Comparison of ENCODE assay signal across 8 mouse cellular contexts in genomic region chr7:12880497-12880896, GRCm38 (mm10). TPM values are rescaled to one million over a fixed set of nuclear protein-coding genes. Genes with fewer than 3 reads are reported as not detected.
DNase-seq lines count a peak whose midpoint lies in the region; ATAC-seq and TF ChIP-seq lines count a peak whose summit lies in the region.
"Not testable (repeated sequence)": the region's sequence is repeated elsewhere in the genome, so short reads cannot be mapped to it uniquely, and the experiment has no call there.

No protein-coding gene starts in this region.

- WGBS in forebrain, embryonic 14.5 days = 44% methylated on average over 8 of the region's 8 CpGs
- WGBS in heart, postnatal 0 days = 44% methylated on average over 8 of the region's 8 CpGs
- 43% methylated on average over 8 of the region's 8 CpGs for WGBS in intestine, postnatal 0 days
- WGBS in limb, embryonic 15.5 days = 44% methylated on average over 8 of the region's 8 CpGs
- WGBS in lung, postnatal 0 days = 46% methylated on average over 8 of the region's 8 CpGs
- 49% methylated on average over 8 of the region's 8 CpGs for WGBS in neural tube, embryonic 12.5 days

- peak overlapping the region; percentile 70 for H3K4me3 ChIP-seq in cortical plate, adult 2 months (ENCODE audit: insufficient read depth, low read length)
- peak overlapping the region; percentile 78 for H3K4me3 ChIP-seq in forebrain, embryonic 14.5 days (ENCODE audit: low read depth, low read length)
- H3K4me3 ChIP-seq in heart, postnatal 0 days (ENCODE audit: low read depth, low read length) = peak overlapping the region; percentile 58
- peak overlapping the region; percentile 65 for H3K4me3 ChIP-seq in intestine, postnatal 0 days (ENCODE audit: low read depth, low read length)
- peak overlapping the region; percentile 71 for H3K4me3 ChIP-seq in limb, embryonic 15.5 days
- peak overlapping the region; percentile 61 for H3K4me3 ChIP-seq in lung, postnatal 0 days (ENCODE audit: low read depth, low read length)
- peak overlapping the region; percentile 69 for H3K4me3 ChIP-seq in neural tube, embryonic 12.5 days

- not testable (repeated sequence) for H3K27me3 ChIP-seq in forebrain, embryonic 14.5 days (replicated peaks; ENCODE audit: control insufficient read depth, insufficient read depth, low read length); heart, postnatal 0 days (ENCODE audit: control insufficient read depth, insufficient read depth, low read length); intestine, postnatal 0 days (replicated peaks; ENCODE audit: control insufficient read depth, insufficient read depth, low read length); limb, embryonic 15.5 days; lung, postnatal 0 days (replicated peaks; ENCODE audit: insufficient read depth, low read length); neural tube, embryonic 12.5 days (replicated peaks)

- ATAC-seq in CD4-positive, CD25-positive, alpha-beta regulatory T cell, adult 4 months = peak; percentile 18
- peak; percentile 30; the same call in 1 of the 2 replicates for ATAC-seq in forebrain, embryonic 14.5 days
- not testable (repeated sequence) for ATAC-seq in heart, postnatal 0 days (ENCODE audit: insufficient read depth, low read depth); intestine, postnatal 0 days; limb, embryonic 15.5 days (ENCODE audit: insufficient number of reproducible peaks, low FRiP score, low TSS enrichment, low read depth); lung, postnatal 0 days
- ATAC-seq in neural tube, embryonic 12.5 days (ENCODE audit: low FRiP score, low read depth) = peak; percentile 37

- H3K9me3 ChIP-seq in forebrain, embryonic 14.5 days (replicated peaks; ENCODE audit: control insufficient read depth, low read length); heart, postnatal 0 days (replicated peaks; ENCODE audit: control insufficient read depth, low read length); intestine, postnatal 0 days (ENCODE audit: control insufficient read depth); limb, embryonic 15.5 days; lung, postnatal 0 days (ENCODE audit: low read length); neural tube, embryonic 12.5 days: not testable (repeated sequence)

- H3K4me2 ChIP-seq in forebrain, embryonic 14.5 days (ENCODE audit: low read length) = peak overlapping the region; percentile 83
- peak overlapping the region; percentile 80 for H3K4me2 ChIP-seq in heart, postnatal 0 days (ENCODE audit: low read depth, low read length)
- peak overlapping the region; percentile 82 for H3K4me2 ChIP-seq in intestine, postnatal 0 days (replicated peaks; ENCODE audit: low read depth)
- peak overlapping the region; percentile 64 for H3K4me2 ChIP-seq in limb, embryonic 15.5 days
- peak overlapping the region; percentile 73 for H3K4me2 ChIP-seq in lung, postnatal 0 days (replicated peaks; ENCODE audit: low read depth, low read length)
- peak overlapping the region; percentile 79 for H3K4me2 ChIP-seq in neural tube, embryonic 12.5 days (replicated peaks)

- TF ChIP-seq POLR2A in cortical plate, adult 2 months (IDR thresholded peaks at IDR 0.05; ENCODE audit: extremely low read depth, insufficient read depth, low read length) = not testable (repeated sequence)

- not testable (repeated sequence) for TF ChIP-seq CTCF in cortical plate, adult 2 months (IDR thresholded peaks at IDR 0.05; ENCODE audit: extremely low read depth, insufficient read depth, low read length); heart, postnatal 0 days (IDR thresholded peaks at IDR 0.05; ENCODE audit: low read depth); intestine, postnatal 0 days (IDR thresholded peaks at IDR 0.05; ENCODE audit: low read depth); lung, postnatal 0 days (IDR thresholded peaks at IDR 0.05)

- not testable (repeated sequence) for DNase-seq in forebrain, embryonic 14.5 days (ENCODE audit: low spot score); heart, postnatal 0 days (ENCODE audit: low spot score); lung, postnatal 0 days (ENCODE audit: low spot score)

- H3K36me3 ChIP-seq in forebrain, embryonic 14.5 days (ENCODE audit: control insufficient read depth, insufficient read depth, low read length) = peaks cover 15% of the 10 kb centered on the region
- peaks cover 13% of the 10 kb centered on the region for H3K36me3 ChIP-seq in heart, postnatal 0 days (replicated peaks; ENCODE audit: control insufficient read depth, insufficient read depth, low read length)
- not testable (repeated sequence) for H3K36me3 ChIP-seq in intestine, postnatal 0 days (ENCODE audit: control insufficient read depth, insufficient read depth); limb, embryonic 15.5 days; lung, postnatal 0 days (ENCODE audit: insufficient read depth, low read length)
- peaks cover 13% of the 10 kb centered on the region for H3K36me3 ChIP-seq in neural tube, embryonic 12.5 days

- not testable (repeated sequence) for H3K27ac ChIP-seq in cortical plate, adult 2 months (ENCODE audit: insufficient read depth, low read length); forebrain, embryonic 14.5 days (ENCODE audit: low read depth, low read length); heart, postnatal 0 days (ENCODE audit: low read depth); intestine, postnatal 0 days (ENCODE audit: low read depth, low read length); limb, embryonic 15.5 days; lung, postnatal 0 days (ENCODE audit: low read length); neural tube, embryonic 12.5 days

- H3K9ac ChIP-seq in forebrain, embryonic 14.5 days (ENCODE audit: low read length) = peak overlapping the region; percentile 90
- not testable (repeated sequence) for H3K9ac ChIP-seq in heart, postnatal 0 days (replicated peaks; ENCODE audit: low read depth, low read length); intestine, postnatal 0 days (ENCODE audit: low read depth, low read length); lung, postnatal 0 days (replicated peaks; ENCODE audit: low read depth)
- 0 out of 2 replicates have a peak overlapping the region, but pooled peaks have one; percentile 26 for H3K9ac ChIP-seq in limb, embryonic 15.5 days
- peak overlapping the region; percentile 66 for H3K9ac ChIP-seq in neural tube, embryonic 12.5 days

- H3K4me1 ChIP-seq in cortical plate, adult 2 months (ENCODE audit: control insufficient read depth, insufficient read depth, low read length); heart, postnatal 0 days (ENCODE audit: control insufficient read depth, insufficient read depth); intestine, postnatal 0 days (replicated peaks; ENCODE audit: control insufficient read depth, insufficient read depth, low read length); limb, embryonic 15.5 days; lung, postnatal 0 days (ENCODE audit: insufficient read depth, low read depth, low read length); neural tube, embryonic 12.5 days: not testable (repeated sequence)
- H3K4me1 ChIP-seq in forebrain, embryonic 14.5 days (ENCODE audit: control insufficient read depth, insufficient read depth, low read length) = peaks cover 11% of the 10 kb centered on the region

- not testable (repeated sequence) for TF ChIP-seq EP300 in heart, postnatal 0 days (IDR thresholded peaks at IDR 0.05; ENCODE audit: low read depth); lung, postnatal 0 days (IDR thresholded peaks at IDR 0.05)

RNA-seq across cellular contexts. Expression of gene Zfp128, which starts 0.5 kb away (rescaled TPM):
- 1 to 10 TPM; 1.0 to 1.7 TPM for polyA plus RNA-seq in CD4-positive, CD25-positive, alpha-beta regulatory T cell, adult 4 months (2017; shearing (Covaris generic))
- polyA plus RNA-seq in cortical plate, adult 2 months (2012; rRNA removed) = 5.2 and 5.4 TPM in 2 replicates
- polyA plus RNA-seq in forebrain, embryonic 14.5 days (2014; fragmentation: Nextera tagmentation; extraction: Ambion mirVana) = 8.9 and 10.5 TPM in 2 replicates
- total RNA-seq in heart, postnatal 0 days (2014; rRNA removed; ENCODE audit: low replicate concordance) = 2.9 and 6.3 TPM in 2 replicates
- polyA plus RNA-seq in heart, postnatal 0 days (2015; fragmentation: Nextera tagmentation; extraction: Ambion mirVana) = 2.3 and 3.0 TPM in 2 replicates
- polyA plus RNA-seq in intestine, postnatal 0 days (2015; fragmentation: Nextera tagmentation; extraction: Ambion mirVana) = 0.97 and 1.2 TPM in 2 replicates
- 4.5 and 4.9 TPM in 2 replicates for polyA plus RNA-seq in limb, embryonic 15.5 days (2015; fragmentation: Nextera tagmentation; extraction: Ambion mirVana)
- 2.5 TPM in 2 replicates for polyA plus RNA-seq in lung, postnatal 0 days (2015; fragmentation: Nextera tagmentation; extraction: Ambion mirVana)
- polyA plus RNA-seq in neural tube, embryonic 12.5 days (2016; fragmentation: Nextera tagmentation; extraction: Ambion mirVana) = 6.1 and 6.7 TPM in 2 replicates

RNA-seq across cellular contexts. Expression of gene Zscan22, which starts 17.1 kb away (rescaled TPM):
- 10 to 100 TPM in 1 of 2 experiments, 1 to 10 TPM in 1; 8.2 to 15.0 TPM for polyA plus RNA-seq in CD4-positive, CD25-positive, alpha-beta regulatory T cell, adult 4 months (2017; shearing (Covaris generic))
- 12.7 and 13.1 TPM in 2 replicates for polyA plus RNA-seq in cortical plate, adult 2 months (2012; rRNA removed)
- polyA plus RNA-seq in forebrain, embryonic 14.5 days (2014; fragmentation: Nextera tagmentation; extraction: Ambion mirVana) = 15.4 and 16.3 TPM in 2 replicates
- 1.3 and 3.5 TPM in 2 replicates for total RNA-seq in heart, postnatal 0 days (2014; rRNA removed; ENCODE audit: low replicate concordance)
- polyA plus RNA-seq in heart, postnatal 0 days (2015; fragmentation: Nextera tagmentation; extraction: Ambion mirVana) = 4.4 and 4.6 TPM in 2 replicates
- polyA plus RNA-seq in intestine, postnatal 0 days (2015; fragmentation: Nextera tagmentation; extraction: Ambion mirVana) = 4.0 and 4.4 TPM in 2 replicates
- 17.3 and 17.7 TPM in 2 replicates for polyA plus RNA-seq in limb, embryonic 15.5 days (2015; fragmentation: Nextera tagmentation; extraction: Ambion mirVana)
- polyA plus RNA-seq in lung, postnatal 0 days (2015; fragmentation: Nextera tagmentation; extraction: Ambion mirVana) = 4.4 and 4.7 TPM in 2 replicates
- 12.0 and 12.5 TPM in 2 replicates for polyA plus RNA-seq in neural tube, embryonic 12.5 days (2016; fragmentation: Nextera tagmentation; extraction: Ambion mirVana)

RNA-seq across cellular contexts. Expression of gene Rps5, which starts 41.6 kb away (rescaled TPM):
- 1,000 to 10,000 TPM; 2,766 to 2,852 TPM for polyA plus RNA-seq in CD4-positive, CD25-positive, alpha-beta regulatory T cell, adult 4 months (2017; shearing (Covaris generic))
- polyA plus RNA-seq in cortical plate, adult 2 months (2012; rRNA removed) = 782 and 785 TPM in 2 replicates
- polyA plus RNA-seq in forebrain, embryonic 14.5 days (2014; fragmentation: Nextera tagmentation; extraction: Ambion mirVana) = 740 and 1,089 TPM in 2 replicates
- 1,775 and 1,995 TPM in 2 replicates for total RNA-seq in heart, postnatal 0 days (2014; rRNA removed; ENCODE audit: low replicate concordance)
- polyA plus RNA-seq in heart, postnatal 0 days (2015; fragmentation: Nextera tagmentation; extraction: Ambion mirVana) = 431 and 457 TPM in 2 replicates
- 555 and 561 TPM in 2 replicates for polyA plus RNA-seq in intestine, postnatal 0 days (2015; fragmentation: Nextera tagmentation; extraction: Ambion mirVana)
- 887 and 1,056 TPM in 2 replicates for polyA plus RNA-seq in limb, embryonic 15.5 days (2015; fragmentation: Nextera tagmentation; extraction: Ambion mirVana)
- 609 and 716 TPM in 2 replicates for polyA plus RNA-seq in lung, postnatal 0 days (2015; fragmentation: Nextera tagmentation; extraction: Ambion mirVana)
- 583 and 619 TPM in 2 replicates for polyA plus RNA-seq in neural tube, embryonic 12.5 days (2016; fragmentation: Nextera tagmentation; extraction: Ambion mirVana)

RNA-seq across cellular contexts. Expression of gene Zfp110, which starts 45.9 kb away (rescaled TPM):
- polyA plus RNA-seq in CD4-positive, CD25-positive, alpha-beta regulatory T cell, adult 4 months (2017; shearing (Covaris generic)) = 100 to 1,000 TPM in 1 of 2 experiments, 10 to 100 TPM in 1; 91.9 to 118 TPM
- polyA plus RNA-seq in cortical plate, adult 2 months (2012; rRNA removed) = 7.8 and 8.6 TPM in 2 replicates
- 29.7 and 38.8 TPM in 2 replicates for polyA plus RNA-seq in forebrain, embryonic 14.5 days (2014; fragmentation: Nextera tagmentation; extraction: Ambion mirVana)
- 14.8 and 20.5 TPM in 2 replicates for total RNA-seq in heart, postnatal 0 days (2014; rRNA removed; ENCODE audit: low replicate concordance)
- polyA plus RNA-seq in heart, postnatal 0 days (2015; fragmentation: Nextera tagmentation; extraction: Ambion mirVana) = 15.3 and 15.9 TPM in 2 replicates
- 12.5 and 15.6 TPM in 2 replicates for polyA plus RNA-seq in intestine, postnatal 0 days (2015; fragmentation: Nextera tagmentation; extraction: Ambion mirVana)
- 40.7 and 41.2 TPM in 2 replicates for polyA plus RNA-seq in limb, embryonic 15.5 days (2015; fragmentation: Nextera tagmentation; extraction: Ambion mirVana)
- polyA plus RNA-seq in lung, postnatal 0 days (2015; fragmentation: Nextera tagmentation; extraction: Ambion mirVana) = 26.4 and 28.3 TPM in 2 replicates
- polyA plus RNA-seq in neural tube, embryonic 12.5 days (2016; fragmentation: Nextera tagmentation; extraction: Ambion mirVana) = 27.4 and 32.4 TPM in 2 replicates

RNA-seq across cellular contexts. Expression of gene Rnf225, which starts 46.7 kb away (rescaled TPM):
- not detected for polyA plus RNA-seq in CD4-positive, CD25-positive, alpha-beta regulatory T cell, adult 4 months (2017; shearing (Covaris generic))
- polyA plus RNA-seq in cortical plate, adult 2 months (2012; rRNA removed) = 0.96 and 1.0 TPM in 2 replicates
- polyA plus RNA-seq in forebrain, embryonic 14.5 days (2014; fragmentation: Nextera tagmentation; extraction: Ambion mirVana) = 0.48 and 0.57 TPM in 2 replicates
- total RNA-seq in heart, postnatal 0 days (2014; rRNA removed; ENCODE audit: low replicate concordance) = not detected in 2 replicates
- 0.14 and 0.19 TPM in 2 replicates for polyA plus RNA-seq in heart, postnatal 0 days (2015; fragmentation: Nextera tagmentation; extraction: Ambion mirVana)
- polyA plus RNA-seq in intestine, postnatal 0 days (2015; fragmentation: Nextera tagmentation; extraction: Ambion mirVana) = 0.05 and 0.09 TPM in 2 replicates
- polyA plus RNA-seq in limb, embryonic 15.5 days (2015; fragmentation: Nextera tagmentation; extraction: Ambion mirVana) = 1.9 and 3.0 TPM in 2 replicates
- polyA plus RNA-seq in lung, postnatal 0 days (2015; fragmentation: Nextera tagmentation; extraction: Ambion mirVana) = 1.3 and 1.4 TPM in 2 replicates
- polyA plus RNA-seq in neural tube, embryonic 12.5 days (2016; fragmentation: Nextera tagmentation; extraction: Ambion mirVana) = 0.37 and 0.62 TPM in 2 replicates
